Mouse (Mus musculus): ENCODE data around the gene Slc35e3. TPM values are rescaled to one million over a fixed set of nuclear protein-coding genes. Genes with fewer than 3 reads are reported as not detected.

Gene Slc35e3
- polyA plus RNA-seq, 1 experiment from 2014 or later, result 6.7 TPM

DNA sequence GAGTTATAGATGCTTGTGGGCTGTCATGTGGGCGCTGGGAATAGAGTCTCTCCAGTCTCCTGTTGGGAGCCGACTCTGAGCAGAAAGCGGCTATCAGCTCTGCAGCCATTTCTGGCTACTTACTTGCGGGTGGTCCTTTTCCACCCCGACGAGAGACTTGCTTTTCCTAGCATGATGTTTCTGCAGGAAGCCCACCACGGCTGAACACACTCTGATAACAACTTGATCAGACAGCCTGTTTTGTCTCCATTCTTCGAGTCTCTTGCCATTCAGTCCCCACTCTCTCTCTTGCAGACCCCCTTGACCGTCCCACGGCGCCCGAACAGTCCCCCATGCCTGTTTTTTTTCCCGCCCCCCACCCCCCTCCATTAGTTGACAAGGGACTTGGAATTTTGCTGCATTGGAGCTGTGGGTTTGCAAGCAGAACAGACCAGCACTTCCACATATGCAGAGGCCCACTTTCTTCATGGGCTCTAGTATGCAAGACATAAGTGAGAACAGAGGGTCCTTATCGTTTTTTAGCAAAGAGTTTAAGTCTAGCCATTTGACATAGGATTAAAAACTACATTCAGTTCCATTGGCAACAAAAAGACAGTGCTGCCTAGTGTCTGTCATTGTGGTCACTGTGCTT is 13.1 kb downstream of the Slc35e3 start:
- Histone ChIP-seq H3K27ac (ENCODE audit: low read length) (no peak overlapping the region), H3K9me3 (replicated peaks; ENCODE audit: control insufficient read depth, low read length) (no peaks in the 10 kb centered on the region), H3K4me2 (ENCODE audit: low read depth, low read length) (no peak overlapping the region), H3K4me1 (ENCODE audit: control insufficient read depth, insufficient read depth, low read length) (peaks cover 5% of the 10 kb centered on the region; the same call in 1 of the 2 replicates), H3K36me3 (ENCODE audit: control insufficient read depth, insufficient read depth) (0 out of 2 replicates have a peak, but pooled peaks cover 3% of the 10 kb centered on the region), H3K4me3 (ENCODE audit: low read length) (no peak overlapping the region), H3K9ac (ENCODE audit: low read length) (no peak overlapping the region), H3K27me3 (ENCODE audit: control insufficient read depth, insufficient read depth, low read length) (no peaks in the 10 kb centered on the region)
- 51% methylated on average over 14 of the region's 14 CpGs for WGBS
- ATAC-seq (replicated peaks; ENCODE audit: extremely low read depth, insufficient read depth, low FRiP score), result no peak

DNA sequence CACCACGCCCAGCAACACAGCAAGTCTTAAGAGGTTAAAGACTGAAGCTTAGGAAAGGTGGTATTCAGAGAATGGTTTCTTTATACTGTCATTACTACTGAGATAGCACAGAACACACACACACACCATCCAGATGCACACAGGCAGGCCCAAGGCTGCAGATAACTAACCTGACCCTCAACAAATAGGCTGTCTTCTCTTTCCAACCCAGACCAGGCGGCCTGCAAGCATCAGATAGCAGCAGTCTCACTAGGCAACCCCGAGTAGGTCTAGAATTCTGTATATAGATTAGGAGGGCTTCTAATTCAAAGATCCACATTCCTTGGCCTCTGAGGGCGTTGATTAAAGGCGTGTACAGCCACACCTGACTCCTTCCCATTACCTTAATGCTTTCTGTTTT is 14.0 kb downstream of the Slc35e3 start:
- WGBS, result 80% methylated on average over 5 of the region's 5 CpGs
- no peak for ATAC-seq (replicated peaks; ENCODE audit: extremely low read depth, insufficient read depth, low FRiP score)
- no peaks in the 10 kb centered on the region for H3K27me3 ChIP-seq (ENCODE audit: control insufficient read depth, insufficient read depth, low read length)

DNA sequence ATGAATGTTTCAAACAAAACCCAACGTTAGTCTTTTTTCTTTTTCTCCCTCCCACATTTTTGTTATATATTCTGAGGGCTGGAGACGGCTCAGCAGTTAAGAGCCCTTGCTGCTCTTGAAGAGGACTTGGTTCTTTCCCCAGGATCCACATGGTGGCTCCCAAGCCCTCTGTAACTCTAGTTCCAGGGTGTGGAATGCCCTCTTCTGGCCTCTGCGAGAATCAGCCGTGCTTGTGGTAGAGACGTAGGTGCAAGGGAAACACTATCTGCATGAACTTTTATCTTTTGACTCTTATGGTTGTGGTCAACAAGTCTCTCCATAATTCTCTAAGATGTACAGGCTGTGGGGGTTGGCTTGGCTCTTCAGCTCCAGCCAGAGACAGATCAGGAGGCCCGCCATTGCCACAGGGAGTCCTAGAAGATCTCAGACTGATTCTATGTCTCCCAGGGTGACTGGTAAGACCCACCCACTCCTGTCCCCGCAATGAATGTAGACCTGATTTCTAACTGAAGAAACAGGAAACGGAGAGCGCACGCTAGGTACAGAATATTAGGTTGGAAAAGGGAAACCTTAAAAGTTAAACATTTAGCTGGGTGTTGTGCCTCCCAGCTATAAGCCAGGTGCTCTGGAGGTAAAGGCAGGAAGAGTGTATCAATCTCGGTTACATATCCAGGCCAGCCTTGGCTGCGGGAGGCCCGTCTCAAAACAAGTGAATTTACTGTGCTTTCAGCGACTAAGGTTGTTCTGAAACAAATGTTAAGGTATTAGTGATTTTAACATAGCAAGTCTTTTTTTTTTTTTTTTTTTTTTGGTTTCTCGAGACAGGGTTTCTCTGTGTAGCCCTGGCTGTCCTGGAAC is 14.7 kb downstream of the Slc35e3 start:
- Histone ChIP-seq H3K9ac (ENCODE audit: low read length) (no peak overlapping the region), H3K4me3 (ENCODE audit: low read length) (no peak overlapping the region), H3K36me3 (ENCODE audit: control insufficient read depth, insufficient read depth) (0 out of 2 replicates have a peak, but pooled peaks cover 1% of the 10 kb centered on the region), H3K27me3 (ENCODE audit: control insufficient read depth, insufficient read depth, low read length) (no peaks in the 10 kb centered on the region), H3K4me1 (ENCODE audit: control insufficient read depth, insufficient read depth, low read length) (peaks cover 5% of the 10 kb centered on the region; the same call in 1 of the 2 replicates), H3K4me2 (ENCODE audit: low read depth, low read length) (no peak overlapping the region), H3K9me3 (replicated peaks; ENCODE audit: control insufficient read depth, low read length) (no peaks in the 10 kb centered on the region), H3K27ac (ENCODE audit: low read length) (no peak overlapping the region)
- no peak for ATAC-seq (replicated peaks; ENCODE audit: extremely low read depth, insufficient read depth, low FRiP score)
- WGBS, result 49% methylated on average over 14 of the region's 15 CpGs

More for the DNA sequence above, 14.0 kb downstream of the Slc35e3 start:
- Histone ChIP-seq H3K4me3 (ENCODE audit: low read length) (no peak overlapping the region), H3K36me3 (ENCODE audit: control insufficient read depth, insufficient read depth) (0 out of 2 replicates have a peak, but pooled peaks cover 3% of the 10 kb centered on the region), H3K4me1 (ENCODE audit: control insufficient read depth, insufficient read depth, low read length) (peaks cover 5% of the 10 kb centered on the region; the same call in 1 of the 2 replicates), H3K9ac (ENCODE audit: low read length) (no peak overlapping the region), H3K27ac (ENCODE audit: low read length) (no peak overlapping the region), H3K9me3 (replicated peaks; ENCODE audit: control insufficient read depth, low read length) (no peaks in the 10 kb centered on the region), H3K4me2 (ENCODE audit: low read depth, low read length) (no peak overlapping the region)

DNA sequence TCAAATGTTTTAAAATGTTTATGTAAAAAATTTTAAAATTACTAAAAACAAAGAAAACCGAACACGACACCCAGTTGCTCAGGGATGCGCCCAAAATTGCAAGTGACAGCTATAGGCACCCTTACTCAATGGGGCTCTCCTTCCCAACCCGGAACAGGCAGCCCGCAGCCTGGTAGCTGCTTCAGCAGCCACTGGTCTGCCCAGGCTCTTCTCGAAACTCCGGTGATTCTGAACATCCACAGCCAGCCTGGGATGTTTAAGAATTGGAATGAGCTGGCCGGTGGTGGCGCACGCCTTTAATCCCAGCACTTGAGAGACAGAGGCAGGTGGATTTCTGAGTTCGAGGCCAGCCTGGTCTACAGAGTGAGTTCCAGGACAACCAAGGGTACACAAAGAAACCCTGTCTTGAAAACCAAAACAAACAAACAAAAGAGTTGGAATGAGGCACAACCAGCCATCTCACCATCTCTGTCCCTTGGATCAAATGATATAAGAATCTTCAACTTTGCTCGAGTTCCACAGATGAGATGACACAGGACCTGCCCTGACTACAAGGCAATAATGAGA is 15.4 kb downstream of the Slc35e3 start:
- Histone ChIP-seq H3K4me3 (ENCODE audit: low read length) (no peak overlapping the region), H3K27ac (ENCODE audit: low read length) (no peak overlapping the region), H3K4me1 (ENCODE audit: control insufficient read depth, insufficient read depth, low read length) (peaks cover 5% of the 10 kb centered on the region; the same call in 1 of the 2 replicates), H3K4me2 (ENCODE audit: low read depth, low read length) (no peak overlapping the region), H3K9ac (ENCODE audit: low read length) (no peak overlapping the region), H3K27me3 (ENCODE audit: control insufficient read depth, insufficient read depth, low read length) (no peaks in the 10 kb centered on the region), H3K36me3 (ENCODE audit: control insufficient read depth, insufficient read depth) (no peaks in the 10 kb centered on the region), H3K9me3 (replicated peaks; ENCODE audit: control insufficient read depth, low read length) (no peaks in the 10 kb centered on the region)
- ATAC-seq (replicated peaks; ENCODE audit: extremely low read depth, insufficient read depth, low FRiP score), result no peak
- 89% methylated on average over 12 of the region's 12 CpGs for WGBS

DNA sequence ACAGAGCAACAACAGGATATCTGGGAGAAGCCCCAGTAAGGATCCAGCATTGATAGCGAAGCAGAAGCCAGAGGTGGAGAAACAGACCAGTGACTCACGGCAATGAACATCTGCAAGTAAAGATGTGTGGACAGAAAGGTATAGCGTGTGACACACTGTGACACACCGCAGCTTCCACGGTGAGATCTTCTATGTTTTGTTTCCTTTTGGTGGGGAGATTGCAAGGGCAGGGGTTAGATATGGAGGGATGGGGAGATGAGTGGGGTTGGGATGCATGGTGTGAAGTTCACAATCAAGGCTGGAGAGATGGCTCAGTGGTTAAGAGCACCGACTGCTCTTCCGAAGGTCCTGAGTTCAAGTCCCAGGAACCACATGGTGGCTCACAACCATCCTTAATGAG is 16.0 kb downstream of the Slc35e3 start:
- H3K27ac ChIP-seq (ENCODE audit: low read length), result no peak overlapping the region
- H3K27me3 ChIP-seq (ENCODE audit: control insufficient read depth, insufficient read depth, low read length), result no peaks in the 10 kb centered on the region
- no peaks in the 10 kb centered on the region for H3K36me3 ChIP-seq (ENCODE audit: control insufficient read depth, insufficient read depth)
- no peak overlapping the region for H3K4me2 ChIP-seq (ENCODE audit: low read depth, low read length)
- no peak overlapping the region for H3K9ac ChIP-seq (ENCODE audit: low read length)
- WGBS, result 89% methylated on average over 7 of the region's 7 CpGs
- H3K4me1 ChIP-seq (ENCODE audit: control insufficient read depth, insufficient read depth, low read length), result peaks cover 5% of the 10 kb centered on the region; the same call in 1 of the 2 replicates
- H3K9me3 ChIP-seq (replicated peaks; ENCODE audit: control insufficient read depth, low read length), result no peaks in the 10 kb centered on the region
- H3K4me3 ChIP-seq (ENCODE audit: low read length), result no peak overlapping the region
- no peak for ATAC-seq (replicated peaks; ENCODE audit: extremely low read depth, insufficient read depth, low FRiP score)

DNA sequence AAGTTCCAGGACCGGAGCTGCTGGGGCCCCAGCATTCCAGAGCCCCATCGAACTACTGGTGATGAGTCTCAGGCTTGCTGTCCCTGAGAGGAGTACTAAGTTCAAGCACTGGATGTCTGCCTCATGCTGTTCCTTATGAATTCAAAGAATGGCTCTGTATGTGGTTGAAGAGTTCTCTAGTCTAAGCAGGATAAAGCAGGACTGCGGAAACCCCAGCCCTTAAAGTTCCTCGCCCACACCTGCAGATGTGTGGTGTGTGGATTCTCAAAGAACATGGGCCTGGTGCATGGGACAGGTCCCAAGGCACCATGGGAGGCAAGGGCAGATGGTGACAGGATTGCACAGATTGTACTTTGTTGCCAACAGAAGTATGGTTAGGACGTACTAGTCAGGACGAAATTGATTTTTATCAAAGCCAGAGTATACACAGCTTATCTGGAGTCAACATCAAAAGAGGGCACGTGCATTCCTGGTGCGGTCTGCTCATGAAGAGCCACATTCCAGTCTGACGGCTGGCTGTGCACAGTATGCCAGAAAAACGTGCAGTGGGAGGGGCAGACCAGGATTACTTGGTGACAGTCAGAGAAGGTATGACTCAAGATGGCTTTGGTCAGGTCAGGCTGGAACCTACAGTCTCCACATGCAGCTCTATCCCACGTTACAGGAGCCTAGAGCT is 16.9 kb downstream of the Slc35e3 start:
- Histone ChIP-seq H3K4me1 (ENCODE audit: control insufficient read depth, insufficient read depth, low read length) (peaks cover 5% of the 10 kb centered on the region; the same call in 1 of the 2 replicates), H3K27ac (ENCODE audit: low read length) (no peak overlapping the region), H3K9me3 (replicated peaks; ENCODE audit: control insufficient read depth, low read length) (no peaks in the 10 kb centered on the region), H3K4me2 (ENCODE audit: low read depth, low read length) (no peak overlapping the region), H3K4me3 (ENCODE audit: low read length) (no peak overlapping the region), H3K27me3 (ENCODE audit: control insufficient read depth, insufficient read depth, low read length) (no peaks in the 10 kb centered on the region), H3K36me3 (ENCODE audit: control insufficient read depth, insufficient read depth) (no peaks in the 10 kb centered on the region), H3K9ac (ENCODE audit: low read length) (no peak overlapping the region)
- ATAC-seq (replicated peaks; ENCODE audit: extremely low read depth, insufficient read depth, low FRiP score), result no peak
- 45% methylated on average over 11 of the region's 11 CpGs for WGBS

DNA sequence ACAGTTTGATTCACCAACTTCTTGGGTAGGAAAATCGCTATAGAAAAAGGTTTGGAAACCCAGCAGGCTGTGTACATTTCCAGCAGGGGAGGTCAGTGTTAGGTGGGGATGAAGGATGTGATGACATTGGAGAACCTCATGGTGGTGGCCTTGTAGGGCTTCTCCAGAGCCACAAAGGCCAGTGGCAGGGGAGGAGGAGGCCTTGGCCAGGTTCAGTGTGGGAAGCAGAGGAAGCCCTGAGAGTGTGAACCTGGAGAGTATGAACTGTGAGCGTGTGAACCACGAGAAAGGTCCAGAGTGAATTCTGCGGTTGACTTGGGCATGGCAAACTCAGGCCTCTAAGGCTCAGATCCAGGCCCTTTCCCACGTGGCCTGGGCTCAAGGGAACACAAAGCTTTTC is 17.6 kb downstream of the Slc35e3 start:
- H3K9me3 ChIP-seq (replicated peaks; ENCODE audit: control insufficient read depth, low read length), result no peaks in the 10 kb centered on the region
- no peak overlapping the region for H3K9ac ChIP-seq (ENCODE audit: low read length)
- no peak for ATAC-seq (replicated peaks; ENCODE audit: extremely low read depth, insufficient read depth, low FRiP score)
- no peak overlapping the region for H3K4me3 ChIP-seq (ENCODE audit: low read length)
- H3K4me2 ChIP-seq (ENCODE audit: low read depth, low read length), result no peak overlapping the region
- WGBS, result 69% methylated on average over 5 of the region's 5 CpGs
- no peak overlapping the region for H3K27ac ChIP-seq (ENCODE audit: low read length)
- peaks cover 5% of the 10 kb centered on the region; the same call in 1 of the 2 replicates for H3K4me1 ChIP-seq (ENCODE audit: control insufficient read depth, insufficient read depth, low read length)
- H3K27me3 ChIP-seq (ENCODE audit: control insufficient read depth, insufficient read depth, low read length), result no peaks in the 10 kb centered on the region
- no peaks in the 10 kb centered on the region for H3K36me3 ChIP-seq (ENCODE audit: control insufficient read depth, insufficient read depth)

DNA sequence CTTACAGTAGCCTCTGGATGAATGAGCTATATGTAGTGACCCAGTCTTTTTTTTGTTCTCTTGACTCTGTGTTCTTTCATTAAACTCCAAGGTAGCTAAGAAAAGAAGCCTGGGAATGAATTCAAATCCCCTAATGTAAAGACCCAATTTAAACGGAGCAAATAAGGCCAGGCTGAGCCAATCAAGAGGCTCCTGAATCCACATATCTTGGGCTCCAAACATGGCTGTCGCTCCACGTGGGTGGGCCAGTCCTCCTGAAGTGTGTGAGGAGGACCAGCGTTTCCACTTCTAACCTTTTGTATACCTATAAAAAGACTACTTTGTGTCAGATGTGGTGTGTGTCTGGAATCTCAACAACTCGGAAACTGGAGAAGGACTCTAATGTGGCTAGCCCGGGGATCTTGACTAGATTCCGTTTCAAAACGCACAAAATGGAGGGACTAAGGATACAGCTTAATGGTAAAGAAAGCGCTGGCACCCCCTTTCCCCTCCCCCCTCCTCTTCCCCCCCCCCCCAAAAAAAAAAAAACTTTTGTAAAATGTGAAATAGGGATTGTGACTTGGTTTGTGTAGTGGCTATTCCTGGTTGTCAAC is 18.6 kb downstream of the Slc35e3 start:
- Histone ChIP-seq H3K27ac (ENCODE audit: low read length) (no peak overlapping the region), H3K4me3 (ENCODE audit: low read length) (no peak overlapping the region), H3K4me2 (ENCODE audit: low read depth, low read length) (no peak overlapping the region), H3K4me1 (ENCODE audit: control insufficient read depth, insufficient read depth, low read length) (peaks cover 2% of the 10 kb centered on the region; the same call in 1 of the 2 replicates), H3K36me3 (ENCODE audit: control insufficient read depth, insufficient read depth) (no peaks in the 10 kb centered on the region), H3K9me3 (replicated peaks; ENCODE audit: control insufficient read depth, low read length) (no peaks in the 10 kb centered on the region), H3K9ac (ENCODE audit: low read length) (no peak overlapping the region), H3K27me3 (ENCODE audit: control insufficient read depth, insufficient read depth, low read length) (no peaks in the 10 kb centered on the region)
- WGBS, result 67% methylated on average over 9 of the region's 9 CpGs
- ATAC-seq (replicated peaks; ENCODE audit: extremely low read depth, insufficient read depth, low FRiP score), result no peak

Measured in heart, embryonic 16.5 days (tissue).